Mouse (Mus musculus) adrenal gland, adult 2 months (tissue): Measurements from ENCODE around the gene Mif. TPM values are rescaled to one million over a fixed set of nuclear protein-coding genes. Genes with fewer than 3 reads are reported as not detected.

Experiments used
- DNase-seq: peaks from one replicate; pipeline ENCODE4 v3.0.0; 2021
- polyA plus RNA-seq: library from polyadenylated mRNA; depleted of rRNA; stranded (reverse); fragments of >200 nt; gene quantifications from 2 replicates; pipeline ENCODE4 v1.2.3, GENCODE M21; 2012; rRNA removed
- total RNA-seq, 2 experiments: library from RNA; stranded (reverse); gene quantifications; 2 replicates each; pipeline ENCODE4 v1.2.3; 2021

Mif gene
- total and polyA plus RNA-seq, 3 experiments: 268 to 1,719 (median 376) TPM

DNA sequence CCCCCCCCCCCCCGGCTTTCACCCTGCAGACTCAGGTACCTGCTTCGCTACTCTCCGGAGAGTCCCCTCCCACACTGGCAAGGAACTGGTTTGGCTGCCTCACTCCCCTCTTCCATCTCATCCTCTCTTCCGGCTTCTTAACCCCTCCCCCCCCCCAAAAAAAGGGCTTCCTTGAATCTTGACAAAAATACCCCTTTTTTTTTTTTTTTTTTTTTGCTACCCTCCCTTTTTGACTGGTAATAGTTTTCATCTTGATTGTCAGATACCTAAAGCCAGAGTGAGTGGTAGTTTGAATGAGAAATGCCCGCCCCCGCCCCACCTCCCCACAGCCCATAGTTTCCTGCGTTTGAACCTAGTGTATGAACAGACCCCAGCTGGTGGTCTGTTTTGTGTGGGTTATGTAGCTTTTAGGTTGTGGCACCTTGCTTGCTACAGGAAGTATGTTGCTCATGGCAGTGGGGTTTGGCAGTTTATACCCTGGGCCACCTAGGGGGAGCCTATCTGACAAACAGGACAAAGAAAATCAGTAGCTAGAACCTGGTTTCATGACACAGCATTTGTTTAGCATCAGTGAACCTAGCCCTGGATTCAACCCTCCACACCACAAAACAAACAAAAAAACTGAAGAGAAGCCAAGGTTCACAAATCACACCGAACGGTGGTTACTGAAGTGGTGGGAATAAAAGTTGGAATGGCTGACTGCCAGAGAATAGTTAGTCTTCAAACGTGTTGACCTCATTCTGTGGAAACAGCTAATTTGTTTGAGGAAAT is 24.1 kb downstream of the Mif start:
- no peak for DNase-seq

DNA sequence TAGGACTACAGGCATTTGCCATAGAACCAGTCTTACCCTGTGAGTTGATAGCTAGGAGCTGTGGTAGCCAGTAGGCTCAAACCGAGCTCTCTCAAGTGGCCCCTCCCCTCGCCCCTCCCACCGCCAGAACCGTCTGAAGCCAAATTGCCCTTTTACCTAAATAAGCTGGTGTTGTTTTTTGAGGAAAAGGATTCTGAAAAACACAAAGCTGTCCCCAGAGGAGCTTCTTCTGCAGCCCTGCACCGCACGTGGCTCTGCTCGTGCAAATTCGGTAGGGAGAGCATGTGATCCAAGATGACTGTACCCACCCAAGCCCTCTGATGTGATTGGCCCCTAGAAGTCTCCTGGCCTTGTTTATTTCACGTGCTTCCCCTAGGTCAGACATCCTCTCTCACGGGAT is 24.7 kb downstream of the Mif start:
- peak; percentile 83 for DNase-seq

DNA sequence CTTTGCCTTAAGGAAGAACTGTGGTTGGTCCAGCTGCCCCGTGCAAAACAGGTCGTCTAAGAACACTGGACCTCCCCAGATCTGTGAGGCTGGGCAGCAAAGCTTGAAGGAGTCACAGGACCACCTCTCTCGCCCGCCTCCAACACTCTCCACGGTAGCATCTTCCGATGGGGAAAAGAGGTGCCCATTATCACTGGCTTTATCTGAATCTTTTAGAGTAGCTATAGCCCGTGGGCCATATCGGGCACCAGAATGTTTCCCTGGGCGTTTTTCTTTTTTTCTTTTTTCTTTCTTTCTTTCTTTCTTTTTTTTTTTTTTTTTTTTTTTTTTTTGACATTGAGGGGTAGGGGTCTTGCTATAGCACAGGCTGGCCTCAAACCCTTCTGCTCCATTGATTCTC is 25.3 kb downstream of the Mif start:
- no peak for DNase-seq

DNA sequence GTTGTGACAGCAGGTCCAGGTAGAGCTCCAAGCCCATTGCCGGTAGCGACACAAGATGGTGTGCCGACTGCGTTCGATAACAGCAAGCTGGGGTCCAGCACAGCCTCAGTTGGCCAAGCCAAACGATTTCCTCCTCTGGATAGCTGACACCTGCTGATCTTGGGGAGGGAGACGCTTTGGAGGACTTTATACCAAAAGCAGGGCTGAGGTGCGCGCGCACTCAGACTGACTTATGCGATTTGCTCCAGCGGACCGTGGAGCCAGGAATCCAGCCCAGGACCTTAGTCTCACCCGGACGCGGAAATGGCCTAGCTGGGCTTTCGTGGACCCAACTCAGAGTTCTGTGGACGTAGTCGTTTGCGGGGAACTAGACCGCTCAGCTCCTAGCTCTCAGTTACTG is 25.8 kb downstream of the Mif start:
- DNase-seq: peak; percentile 87

DNA sequence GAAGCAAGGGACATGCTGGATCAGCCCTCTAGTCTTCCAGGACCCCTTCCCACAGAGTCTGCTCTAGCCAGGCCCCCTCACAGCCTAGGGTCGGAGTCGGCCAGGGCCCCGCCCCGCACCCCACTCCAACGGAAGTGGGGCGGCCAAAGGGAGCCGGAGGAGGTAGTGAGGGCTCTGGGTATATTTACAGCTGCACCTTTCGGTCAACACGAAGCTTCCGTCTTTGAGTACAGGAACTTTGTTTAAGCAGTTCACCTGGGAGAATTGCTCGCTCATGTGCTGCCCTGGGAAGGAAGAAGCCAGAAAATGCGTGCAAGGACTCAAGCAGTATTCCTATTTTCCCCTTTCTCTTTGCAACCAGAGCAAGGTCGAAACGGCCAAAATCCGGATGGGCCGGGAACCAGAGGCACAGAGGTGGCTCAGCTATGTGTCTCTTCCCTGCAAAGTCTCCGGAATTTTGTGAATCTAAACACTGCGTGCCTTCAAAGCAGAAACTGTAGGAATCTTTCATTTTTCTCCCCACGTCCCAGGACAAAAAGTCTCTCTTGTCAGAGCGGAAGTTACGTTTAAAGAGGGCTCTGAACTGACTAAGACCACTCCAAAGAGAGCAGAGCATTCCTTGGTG is 26.5 kb downstream of the Mif start:
- peak; percentile 51 for DNase-seq

DNA sequence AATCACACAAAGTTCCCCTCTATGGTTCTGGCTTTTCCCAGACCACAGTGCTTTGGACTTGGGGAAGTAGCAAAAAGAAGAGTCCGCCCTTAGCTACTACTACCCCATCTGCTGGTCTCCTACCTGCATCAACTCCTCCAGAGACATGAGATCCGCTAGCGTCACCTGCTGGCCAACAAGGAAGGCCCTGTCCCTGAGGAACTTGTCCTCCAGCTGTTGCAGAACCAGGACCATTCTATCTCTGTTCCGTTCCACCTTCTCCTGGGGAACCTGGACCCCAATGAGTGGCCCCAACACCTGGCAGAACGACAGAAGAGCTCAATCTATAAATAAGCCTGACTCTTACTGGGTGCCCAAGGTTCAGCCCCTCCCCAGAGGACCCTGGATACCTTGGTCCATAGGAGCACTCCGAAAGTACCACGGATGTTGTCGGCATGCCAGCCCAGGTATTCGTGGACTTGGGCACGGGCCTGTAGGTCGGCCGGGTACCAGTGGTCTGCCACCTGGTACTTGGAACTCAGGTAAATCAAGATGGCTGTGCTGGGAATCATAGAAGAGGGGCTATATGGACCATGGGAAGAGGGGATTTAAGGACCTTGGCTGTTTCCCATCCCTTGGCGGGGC is 27.7 kb downstream of the Mif start:
- peak; percentile 77 for DNase-seq

DNA sequence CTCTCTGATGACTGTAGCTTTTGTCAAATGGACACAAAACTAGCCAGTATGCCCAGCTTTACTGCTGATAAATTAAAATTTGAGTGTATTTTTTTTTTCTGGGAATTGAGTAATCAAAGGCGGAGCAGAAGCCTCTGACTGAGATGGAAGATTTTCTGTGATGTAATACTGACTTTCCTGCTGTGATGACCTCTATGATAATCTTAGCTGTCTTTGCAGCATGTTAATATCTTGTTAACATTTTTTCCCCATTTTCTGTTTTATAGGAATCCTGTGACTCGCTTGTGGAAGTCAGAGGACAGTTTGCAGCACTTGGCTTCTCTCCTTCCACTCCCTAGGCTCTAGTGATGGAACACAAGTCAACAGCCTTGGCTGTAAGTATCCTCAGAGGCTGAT is 29.8 kb downstream of the Mif start:
- no peak for DNase-seq

DNA sequence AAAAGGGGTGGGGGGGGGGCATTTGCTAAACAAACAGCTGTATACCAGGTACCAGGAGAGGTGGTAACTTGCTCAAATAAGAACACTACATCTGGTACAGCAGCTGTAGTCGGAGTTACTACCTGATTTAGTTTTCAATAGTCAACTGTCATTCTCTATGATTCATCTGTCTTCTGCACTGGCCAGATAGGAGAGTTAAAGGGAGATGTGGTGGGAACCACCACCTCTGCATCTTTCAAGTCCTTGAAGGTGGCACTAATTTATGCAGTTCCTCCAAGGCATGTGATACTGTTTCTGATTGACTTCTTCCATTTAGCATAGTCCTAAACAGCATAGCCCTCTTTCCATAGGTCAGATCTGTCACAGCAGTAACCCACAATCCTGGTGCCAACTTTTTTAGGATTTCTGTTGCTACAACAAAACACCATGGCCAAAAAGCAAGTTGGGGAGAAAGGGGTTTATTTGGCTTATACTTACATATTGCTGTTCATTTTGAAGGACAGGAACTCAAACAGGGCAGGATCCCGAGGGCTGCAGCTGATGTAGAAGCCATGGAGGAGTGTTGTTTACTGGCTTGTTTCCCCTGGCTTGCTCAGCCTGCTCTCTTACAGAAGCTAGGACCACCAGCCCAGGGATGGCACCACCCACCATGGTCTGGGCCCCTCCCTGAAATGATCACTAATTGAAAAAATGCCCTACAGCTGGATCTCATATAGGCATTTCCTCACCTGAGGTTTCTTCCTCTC is 30.3 kb downstream of the Mif start:
- no peak for DNase-seq

DNA sequence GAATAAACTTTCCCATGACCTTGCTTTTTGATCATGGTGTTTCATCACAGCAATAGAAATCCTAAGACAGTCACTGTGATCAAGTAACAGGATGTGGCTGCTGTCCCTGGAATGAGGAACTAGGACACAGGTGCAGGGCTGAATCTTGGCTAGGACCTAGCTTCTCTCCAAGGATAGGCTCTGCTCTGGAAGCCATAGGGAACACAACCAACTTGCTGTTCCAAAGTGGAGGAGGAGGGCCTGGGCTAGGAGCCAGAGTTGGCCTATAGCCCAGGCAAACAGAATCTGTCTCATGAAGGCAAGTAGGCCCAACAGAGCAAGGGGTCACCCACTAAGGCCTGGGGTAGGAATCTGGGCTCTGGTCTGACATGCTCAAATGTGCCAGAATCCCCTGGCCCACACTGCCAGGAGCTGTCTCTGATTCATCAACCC is 31.5 kb downstream of the Mif start:
- peak; percentile 62 for DNase-seq

DNA sequence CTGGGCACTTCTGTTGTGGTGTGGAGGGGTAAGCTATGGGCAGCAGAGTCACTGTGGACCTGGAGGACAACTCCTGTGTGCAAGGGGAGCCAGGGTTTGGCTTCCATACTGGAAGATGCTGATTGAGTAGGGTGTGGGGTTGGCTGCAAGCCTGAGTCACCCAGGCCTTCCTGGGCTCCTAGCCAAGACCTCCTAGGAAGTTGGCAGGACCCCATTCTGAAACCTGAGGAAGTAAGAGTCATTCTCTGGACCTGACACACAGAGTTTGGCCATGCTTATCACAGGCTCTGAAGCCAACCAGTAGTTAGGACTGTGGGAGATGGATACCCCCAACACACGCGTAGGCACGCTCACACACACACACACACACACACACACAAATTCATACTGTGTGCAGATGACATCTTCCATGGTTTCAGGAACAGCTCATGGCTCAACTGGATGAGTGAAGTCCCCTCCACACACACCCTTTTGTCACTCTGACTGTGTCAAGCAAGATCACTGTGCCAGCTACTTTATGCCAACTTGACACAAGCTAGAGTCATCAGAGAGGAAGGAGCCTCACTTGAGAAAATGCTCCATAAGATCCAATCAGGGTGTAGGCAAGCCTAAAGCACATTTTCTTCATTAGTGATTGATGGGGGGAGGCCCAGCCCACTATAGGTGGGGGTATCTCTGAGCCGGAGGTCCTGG is 32.2 kb downstream of the Mif start:
- peak; percentile 81 for DNase-seq

DNA sequence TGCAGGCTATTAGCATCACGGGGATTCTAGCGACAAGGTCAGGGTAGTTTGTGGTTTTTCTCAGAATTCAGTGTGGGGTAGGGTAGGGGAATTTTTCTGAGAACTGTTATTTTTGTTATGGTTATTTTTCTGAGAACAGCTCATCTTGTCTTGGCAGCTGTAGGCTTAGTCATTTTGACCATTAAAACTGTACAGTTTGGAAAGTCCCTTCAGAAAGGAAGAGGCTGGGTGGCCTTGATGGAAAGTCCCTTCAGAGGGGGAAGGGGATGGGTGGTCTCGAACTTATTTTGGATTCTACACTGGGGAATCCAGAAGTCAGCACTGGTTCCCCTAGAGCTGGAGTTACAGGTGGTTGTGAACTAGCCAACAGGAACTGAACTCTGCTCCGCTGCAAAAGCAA is 35.5 kb downstream of the Mif start:
- no peak for DNase-seq

DNA sequence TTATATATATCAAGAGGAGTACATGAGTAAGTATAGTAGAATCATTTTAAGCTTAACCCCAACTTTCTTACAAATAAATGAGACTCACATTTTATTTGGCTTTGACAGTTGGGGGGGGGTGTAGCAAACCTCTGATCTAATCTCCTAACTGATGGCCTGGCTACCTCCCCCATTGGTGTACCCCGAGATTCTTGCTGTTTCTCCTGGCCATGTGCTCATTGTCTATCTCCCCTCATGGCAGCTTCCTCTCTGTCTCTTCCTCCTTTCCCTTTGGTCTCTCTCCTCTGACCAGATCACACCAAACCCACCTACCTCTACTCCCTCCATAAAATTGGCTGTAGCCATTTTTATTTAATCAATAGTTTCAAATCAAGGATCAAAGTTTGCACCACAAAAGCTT is 36.3 kb downstream of the Mif start:
- DNase-seq: no peak

DNA sequence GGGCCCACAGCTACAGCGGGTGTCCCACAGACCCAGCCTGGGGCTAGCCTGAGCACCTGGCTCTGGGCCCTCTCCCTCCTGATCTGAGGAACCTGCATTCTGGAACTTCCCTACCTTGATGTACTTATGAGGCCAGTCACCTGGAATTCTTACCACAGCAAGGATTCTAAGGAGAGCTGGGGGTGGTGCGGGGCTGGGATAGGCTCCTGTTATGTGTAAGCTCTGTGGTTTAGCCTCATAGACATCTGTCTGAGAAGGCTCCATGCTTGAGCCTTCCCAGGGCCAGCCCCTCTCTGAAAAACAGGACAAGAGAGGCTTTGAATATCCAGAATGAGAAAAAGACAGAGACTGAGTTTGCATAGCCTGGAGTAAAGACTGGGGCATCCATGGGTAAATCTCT is 37.6 kb downstream of the Mif start, which contains the start of gene Gstt4:
Gene Gstt4 (minus strand): TSS at position 101 of the 400 bp plus-strand sequence.
- DNase-seq: no peak

DNA sequence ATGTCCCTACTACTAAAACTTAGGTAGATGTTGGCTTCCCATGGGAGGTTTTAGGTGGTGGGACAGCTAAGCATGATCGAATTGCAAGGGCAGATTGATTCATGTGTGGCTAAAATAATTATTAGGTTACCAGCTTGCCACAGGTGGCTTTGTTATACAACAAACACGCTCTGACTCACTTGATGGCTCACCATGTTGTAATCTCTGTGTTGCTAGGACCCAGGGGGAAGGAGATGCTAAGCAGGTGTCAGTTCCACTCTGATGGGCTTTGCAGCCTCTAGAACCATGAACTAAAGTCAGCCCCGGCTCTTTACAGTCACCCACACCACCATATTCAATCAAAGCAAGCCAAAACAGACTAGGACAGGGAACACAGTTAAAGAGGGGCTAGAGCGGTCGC is 40.2 kb downstream of the Mif start:
- no peak for DNase-seq

DNA sequence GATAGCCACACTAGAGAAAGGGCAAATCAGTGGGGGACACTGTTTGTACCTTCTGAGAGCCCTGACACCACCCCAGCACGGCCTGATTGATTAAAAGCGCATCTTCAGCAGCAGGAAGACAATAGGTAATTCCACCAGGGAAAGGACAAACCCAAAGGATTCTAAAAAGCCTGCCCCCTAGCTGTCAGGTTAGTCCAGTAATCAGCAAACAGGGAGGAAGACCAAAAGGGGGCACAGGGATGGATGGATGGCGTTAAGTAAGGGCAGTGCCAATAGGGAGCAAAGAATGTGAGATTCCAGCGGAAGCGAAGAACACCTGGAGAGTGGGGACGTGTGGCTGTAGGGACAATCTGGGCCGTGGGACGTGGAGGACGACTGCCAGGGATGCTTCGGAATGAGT is 41.4 kb downstream of the Mif start:
- DNase-seq: no peak

Other genes starting within 250 kb of the Mif start
- gene Susd2, start 216.2 kb downstream of the Mif start, total RNA-seq: 10 to 100 TPM; 10.7 to 13.5 TPM
- gene Susd2, start 216.2 kb downstream of the Mif start, polyA plus RNA-seq: 23.3 and 31.3 TPM in 2 replicates
- gene Cabin1, start 95.9 kb downstream of the Mif start, total RNA-seq: 10 to 100 TPM; 24.2 to 31.9 TPM
- 38.4 and 42.6 TPM in 2 replicates for gene Cabin1, start 95.9 kb downstream of the Mif start, polyA plus RNA-seq
- gene Ddt, start 86.8 kb downstream of the Mif start, total RNA-seq: 100 to 1,000 TPM; 177 to 205 TPM
- 240 and 255 TPM in 2 replicates for gene Ddt, start 86.8 kb downstream of the Mif start, polyA plus RNA-seq
- gene Gm20441, start 79.3 kb downstream of the Mif start, total RNA-seq: not detected
- gene Gm20441, start 79.3 kb downstream of the Mif start, polyA plus RNA-seq: not detected in 2 replicates
- gene Gstt3, start 78.8 kb downstream of the Mif start, total RNA-seq: 10 to 100 TPM; 16.9 to 28.9 TPM
- 14.6 and 17.2 TPM in 2 replicates for gene Gstt3, start 78.8 kb downstream of the Mif start, polyA plus RNA-seq
- gene Gstt1, start 61.7 kb downstream of the Mif start, total RNA-seq: 10 to 100 TPM; 52.0 to 64.8 TPM
- 50.9 and 61.2 TPM in 2 replicates for gene Gstt1, start 61.7 kb downstream of the Mif start, polyA plus RNA-seq
- not detected for gene Gstt4, start 37.7 kb downstream of the Mif start, total RNA-seq
- gene Gstt4, start 37.7 kb downstream of the Mif start, polyA plus RNA-seq: not detected in 2 replicates
- 10 to 100 TPM; 32.9 to 36.6 TPM for gene Gstt2, start 22.8 kb downstream of the Mif start, total RNA-seq
- gene Gstt2, start 22.8 kb downstream of the Mif start, polyA plus RNA-seq: 136 and 153 TPM in 2 replicates
- gene Derl3, start 33.2 kb upstream of the Mif start, total RNA-seq: 1 to 10 TPM; 2.1 to 3.9 TPM
- gene Derl3, start 33.2 kb upstream of the Mif start, polyA plus RNA-seq: 5.4 and 6.0 TPM in 2 replicates
- 10 to 100 TPM; 77.6 to 87.4 TPM for gene Smarcb1, start 61.4 kb upstream of the Mif start, total RNA-seq
- gene Smarcb1, start 61.4 kb upstream of the Mif start, polyA plus RNA-seq: 103 and 115 TPM in 2 replicates
- gene Chchd10, start 72.9 kb upstream of the Mif start, total RNA-seq: 1,000 to 10,000 TPM; 1,273 to 1,367 TPM
- 4,822 and 7,346 TPM in 2 replicates for gene Chchd10, start 72.9 kb upstream of the Mif start, polyA plus RNA-seq
- gene Mmp11, start 76.3 kb upstream of the Mif start, total RNA-seq: 10 to 100 TPM in 1 of 2 experiments, 1 to 10 TPM in 1; 5.1 to 14.8 TPM
- gene Mmp11, start 76.3 kb upstream of the Mif start, polyA plus RNA-seq: 26.7 and 48.0 TPM in 2 replicates
- gene Gm867, start 80.4 kb upstream of the Mif start, total RNA-seq: 1 to 10 TPM; 2.2 to 4.0 TPM
- gene Gm867, start 80.4 kb upstream of the Mif start, polyA plus RNA-seq: 0.93 and 1.9 TPM in 2 replicates
- not detected for gene Vpreb3, start 82.8 kb upstream of the Mif start, total RNA-seq
- gene Vpreb3, start 82.8 kb upstream of the Mif start, polyA plus RNA-seq: 1.1 and 2.0 TPM in 2 replicates
- gene Gm5134, start 94.3 kb upstream of the Mif start, total RNA-seq: not detected
- gene Gm5134, start 94.3 kb upstream of the Mif start, polyA plus RNA-seq: 0.03 and 0.11 TPM in 2 replicates
- 1 to 10 TPM; 5.8 to 9.9 TPM for gene Zfp280b, start 172.4 kb upstream of the Mif start, total RNA-seq
- 3.5 and 3.8 TPM in 2 replicates for gene Zfp280b, start 172.4 kb upstream of the Mif start, polyA plus RNA-seq